Mouse (Mus musculus) urinary bladder, adult 18-20 months (tissue): Measurements from ENCODE around the gene Psmb7.

Experiments used
- DNase-seq, 2 experiments: peaks; one replicate each; pipeline ENCODE4 v3.0.0; 2022; ENCODE audit warnings: low spot score in 2 of 2, mixed read lengths in 2 of 2

The Psmb7 gene

DNA sequence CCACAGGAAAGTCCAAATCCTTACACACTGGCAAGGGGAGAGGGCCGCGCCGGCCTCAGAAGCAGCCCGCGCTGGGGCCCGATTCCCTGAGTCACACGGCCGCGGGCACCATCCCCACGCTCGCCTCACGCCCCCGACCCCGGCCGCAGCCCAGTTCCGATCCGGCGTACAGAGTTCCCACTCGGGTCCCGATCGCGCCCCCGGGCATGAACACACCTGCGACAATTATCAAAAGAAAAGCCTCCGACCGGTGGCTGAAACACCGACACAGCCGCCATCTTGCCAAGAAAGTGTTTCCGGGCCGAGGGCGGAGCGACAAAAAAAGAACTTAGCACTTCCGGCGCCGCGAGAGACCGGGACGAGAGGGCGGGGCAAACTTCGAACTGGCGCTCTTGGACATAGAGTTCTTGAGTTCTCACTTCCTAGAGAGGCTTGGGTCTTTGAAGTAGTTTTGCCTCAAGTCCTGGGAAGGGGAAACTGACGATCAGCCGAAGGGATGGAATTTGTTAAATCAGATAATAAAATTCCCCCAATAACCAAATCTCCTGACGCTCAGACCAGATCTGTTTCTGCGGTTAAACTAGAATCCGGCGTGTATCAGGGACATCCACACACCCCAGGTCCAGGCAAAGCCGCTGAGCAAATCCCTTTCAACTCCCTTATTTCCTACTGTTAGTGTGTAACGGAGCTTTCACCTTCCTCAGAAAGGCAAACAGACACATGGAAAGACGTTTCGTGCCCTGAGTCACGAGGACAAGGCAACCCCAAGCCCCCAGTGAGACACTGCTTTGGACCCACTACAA lies at the start of gene Psmb7:
Psmb7 (minus strand) TSS at position 463 of the 803 bp plus-strand sequence.
- DNase-seq, result peak; percentile 64 to 77

DNA sequence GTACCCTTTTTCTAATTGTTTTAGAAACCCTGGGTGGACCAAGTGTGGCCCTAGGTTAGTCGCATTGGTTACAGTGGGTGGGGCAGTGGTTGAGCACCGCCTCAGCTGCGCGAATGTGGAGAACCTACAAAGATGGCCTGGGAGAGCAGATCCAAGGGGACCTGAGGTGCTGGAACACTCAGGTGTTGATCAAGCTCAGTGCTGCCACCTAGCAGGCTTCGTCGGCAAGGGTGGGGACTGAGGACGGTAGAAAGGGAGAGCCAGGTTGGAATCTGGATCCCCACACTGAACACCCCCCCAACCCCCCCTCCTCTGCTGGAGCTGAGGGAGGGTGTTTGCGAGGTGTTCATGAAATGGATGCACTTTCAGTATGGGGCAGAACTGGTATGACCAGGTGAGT lies 47.7 kb upstream of the Psmb7 start:
- no peak for DNase-seq

DNA sequence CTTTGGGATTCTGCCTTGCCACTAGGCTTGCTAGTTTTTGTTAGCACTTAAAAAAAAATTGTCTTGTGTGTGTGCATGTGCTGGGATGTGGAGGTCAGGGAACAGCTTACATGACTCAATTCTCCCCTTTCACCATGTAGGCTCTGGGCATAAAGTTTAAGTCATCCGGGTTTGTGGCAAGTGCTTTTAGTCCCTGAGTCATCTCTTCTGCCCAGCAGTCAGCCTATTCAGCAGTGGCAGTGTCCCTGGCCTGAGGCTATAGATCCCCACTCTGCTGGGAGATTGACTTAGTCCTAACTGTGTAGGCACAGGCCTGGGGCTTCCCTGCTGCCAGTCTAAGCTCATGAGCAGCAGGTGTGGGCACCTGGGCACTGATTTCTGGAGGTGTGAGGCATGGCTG lies 46.0 kb upstream of the Psmb7 start:
- no peak for DNase-seq

GRCm38 (mm10) chr2:38688791-38689520 lies 45.1 kb upstream of the Psmb7 start:
- no peak for DNase-seq

GRCm38 (mm10) chr2:38685746-38686145 lies 41.9 kb upstream of the Psmb7 start:
- DNase-seq, result no peak

- DNase-seq, result no peak
These were observed 39.2 kb upstream of the Psmb7 start for GRCm38 (mm10) chr2:38683083-38683482.

DNA sequence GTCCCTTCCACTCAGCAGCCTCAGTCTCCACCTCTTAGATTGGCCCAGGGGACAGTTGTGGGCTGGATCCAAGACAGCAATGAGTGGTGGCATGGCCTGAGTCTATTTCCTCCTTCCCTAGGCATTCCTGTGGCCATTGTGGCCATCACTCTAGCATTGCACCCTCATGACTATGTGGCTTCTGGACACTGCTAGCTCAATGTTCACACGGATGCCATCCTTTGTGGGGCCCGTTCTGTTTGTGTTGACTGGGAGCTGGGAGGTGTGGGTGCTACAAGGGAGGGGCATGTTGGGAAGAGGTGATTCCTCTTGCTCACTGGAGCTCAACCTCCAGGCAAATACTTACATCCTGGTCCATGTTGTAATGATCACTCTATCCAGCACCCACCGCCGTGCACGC lies 38.3 kb upstream of the Psmb7 start:
- DNase-seq, result no peak

- DNase-seq, result no peak
These were observed 35.1 kb upstream of the Psmb7 start for GRCm38 (mm10) chr2:38678947-38679346.

GRCm38 (mm10) chr2:38675366-38675969 lies 31.6 kb upstream of the Psmb7 start:
- no peak for DNase-seq

- no peak for DNase-seq
These were observed 28.6 kb upstream of the Psmb7 start for GRCm38 (mm10) chr2:38672496-38672895.

DNA sequence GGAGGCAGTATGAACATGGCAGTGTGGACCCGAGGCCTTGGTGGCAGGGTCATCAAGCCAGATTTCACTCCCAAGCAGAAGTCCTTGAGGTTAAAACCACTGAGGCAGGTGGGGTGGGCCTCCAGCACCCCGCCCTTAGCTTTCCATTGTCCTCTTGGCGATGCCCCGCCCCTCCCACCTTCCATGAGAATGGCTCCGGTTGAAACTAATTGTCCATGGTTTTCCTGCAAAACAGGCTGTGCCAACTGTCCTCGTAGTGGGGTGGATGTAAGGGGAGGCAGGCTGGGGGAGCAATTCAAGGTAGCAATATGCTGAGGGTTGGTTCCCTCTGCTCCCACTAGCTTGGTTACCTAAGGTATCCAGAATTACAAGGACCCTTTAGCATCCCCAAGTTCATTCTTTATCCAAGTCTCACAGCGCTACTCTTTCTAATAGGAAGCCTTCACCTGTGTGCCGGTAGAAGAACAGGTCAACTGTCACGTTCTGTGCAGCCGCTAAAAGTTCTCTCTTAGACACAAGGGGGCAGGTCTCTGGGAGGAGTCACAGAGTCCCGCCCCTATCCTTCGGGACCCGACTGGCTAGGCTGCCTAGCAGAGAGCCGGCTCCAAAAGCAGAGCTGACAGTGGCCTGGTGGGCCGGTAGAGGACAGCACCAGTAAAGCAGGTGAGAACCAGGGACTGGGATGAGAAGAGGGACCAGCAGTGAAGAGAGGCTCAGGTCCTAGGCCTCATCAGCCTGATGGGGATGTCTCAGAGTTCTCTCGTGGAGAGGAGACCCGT lies 25.1 kb upstream of the Psmb7 start:
- DNase-seq, result no peak

- DNase-seq, result no peak
These were observed 17.5 kb upstream of the Psmb7 start for GRCm38 (mm10) chr2:38661398-38661797.

- DNase-seq, result peak; percentile 38 to 63
These were observed 14.5 kb upstream of the Psmb7 start for GRCm38 (mm10) chr2:38658338-38658836.

DNA sequence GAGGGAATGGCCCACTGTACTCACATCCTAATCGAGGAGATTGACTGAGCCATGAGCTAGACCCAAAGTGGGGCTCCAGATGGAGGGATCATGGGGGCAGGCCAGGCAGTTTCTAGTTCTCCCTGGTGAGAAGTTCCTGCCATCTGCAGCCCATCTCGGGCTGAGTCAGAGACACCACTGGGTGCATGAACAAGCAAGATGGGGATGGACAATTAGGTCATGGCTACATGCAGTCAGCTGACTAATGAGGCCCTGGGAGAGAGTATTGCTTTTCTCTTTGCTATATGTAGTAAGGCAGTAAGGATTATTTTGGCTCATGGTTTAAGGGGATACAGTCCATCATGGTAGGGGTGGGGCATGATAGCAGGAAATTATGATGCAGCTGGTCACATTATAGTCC lies 9.8 kb upstream of the Psmb7 start:
- no peak for DNase-seq

GRCm38 (mm10) chr2:38653293-38653619 lies 9.4 kb upstream of the Psmb7 start:
- no peak for DNase-seq

- DNase-seq, result no peak
These were observed 8.8 kb upstream of the Psmb7 start for GRCm38 (mm10) chr2:38652565-38653292.

- no peak for DNase-seq
These were observed 8.2 kb upstream of the Psmb7 start for GRCm38 (mm10) chr2:38652098-38652497.

DNA sequence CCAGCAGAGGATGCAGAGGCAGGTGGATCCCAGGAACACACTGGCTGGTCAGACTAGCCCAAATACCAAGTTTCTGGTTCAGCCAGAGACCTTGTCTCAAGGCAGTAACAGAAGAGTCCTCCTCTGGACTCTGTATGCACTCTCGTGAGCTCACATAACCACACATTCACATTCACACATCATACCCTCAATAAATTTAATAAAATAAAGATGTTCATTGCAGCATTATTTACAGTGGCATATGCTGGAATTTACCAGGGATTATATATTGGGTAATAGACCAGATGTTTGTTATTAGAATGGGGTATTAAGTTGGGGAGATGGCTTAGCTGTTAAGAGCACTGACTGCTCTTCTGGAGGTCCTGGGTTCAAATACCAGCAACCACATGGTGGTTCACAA lies 6.5 kb upstream of the Psmb7 start:
- no peak for DNase-seq

DNA sequence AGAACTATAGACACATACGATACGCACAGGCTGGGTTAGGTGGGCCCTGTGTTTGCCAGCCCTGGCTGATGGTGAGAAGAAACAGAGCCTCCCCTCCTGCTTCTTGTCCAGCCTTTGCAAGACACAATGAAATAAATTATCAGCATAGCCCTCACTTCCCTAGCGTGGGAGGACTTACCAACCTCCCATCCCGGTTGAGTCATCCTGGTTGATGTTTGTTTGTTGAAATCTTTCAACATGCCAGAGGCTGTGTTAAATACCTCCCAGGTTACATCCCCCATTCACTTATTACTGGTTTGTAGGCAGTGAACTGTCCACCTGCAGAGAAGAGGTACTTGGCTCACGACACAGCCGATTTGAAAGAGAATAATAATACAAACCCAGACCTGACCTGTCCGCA lies 3.8 kb upstream of the Psmb7 start:
- no peak for DNase-seq

GRCm38 (mm10) chr2:38647201-38647606 lies 3.3 kb upstream of the Psmb7 start:
- no peak for DNase-seq

GRCm38 (mm10) chr2:38645936-38646335 lies 2.0 kb upstream of the Psmb7 start:
- DNase-seq, result peak; percentile 41 to 52
